Mouse (Mus musculus) forelimb bud, embryonic 11.5 days (tissue): ENCODE measurements around the gene Actr2.

Source experiments
- DNase-seq: peaks from one replicate; pipeline ENCODE4 v3.0.0-alpha.2; 2012; ENCODE audit warnings: low read depth, low spot score

The Actr2 gene

GRCm38 (mm10) chr11:20013366-20013765 lies 99.3 kb downstream of the Actr2 start:
- DNase-seq, result no peak
